Mouse (Mus musculus): Measurements from ENCODE around the gene Foxa2. TPM values are rescaled to one million over a fixed set of nuclear protein-coding genes. Genes with fewer than 3 reads are reported as not detected.

Foxa2 gene
- polyA plus RNA-seq, 1 experiment from 2014 or later, result 4.1 TPM

DNA sequence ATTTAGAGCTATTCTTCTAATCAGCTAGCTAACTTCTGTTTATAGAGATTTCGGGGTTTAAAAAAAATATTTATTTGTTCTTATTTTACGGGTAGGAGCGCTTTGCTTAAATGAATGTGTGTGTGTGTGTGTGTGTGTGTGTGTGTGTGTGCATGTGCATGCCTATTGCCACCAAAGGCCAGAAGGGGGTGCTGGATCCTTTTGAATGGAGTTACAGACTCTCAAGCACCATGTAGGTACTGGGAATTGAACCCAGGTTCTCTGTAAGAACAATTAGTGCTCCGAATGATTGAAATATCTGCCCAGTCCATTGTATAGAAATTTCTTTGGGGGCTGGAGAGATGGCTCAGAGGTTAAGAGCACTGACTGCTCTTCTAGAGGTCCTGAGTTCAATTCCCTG is 37.7 kb downstream of the Foxa2 start:
- no peaks in the 10 kb centered on the region for H3K36me3 ChIP-seq
- H3K9me3 ChIP-seq, result no peaks in the 10 kb centered on the region
- no peak for DNase-seq (ENCODE audit: low spot score)
- H3K4me1 ChIP-seq, result peaks cover 9% of the 10 kb centered on the region; the same call in 1 of the 2 replicates
- WGBS, result 91% methylated on average over 4 of the region's 4 CpGs
- no peaks in the 10 kb centered on the region for H3K27me3 ChIP-seq (ENCODE audit: insufficient read depth, poor library complexity, severe bottlenecking)
- no peak overlapping the region for H3K4me3 ChIP-seq
- no peak overlapping the region for H3K27ac ChIP-seq

DNA sequence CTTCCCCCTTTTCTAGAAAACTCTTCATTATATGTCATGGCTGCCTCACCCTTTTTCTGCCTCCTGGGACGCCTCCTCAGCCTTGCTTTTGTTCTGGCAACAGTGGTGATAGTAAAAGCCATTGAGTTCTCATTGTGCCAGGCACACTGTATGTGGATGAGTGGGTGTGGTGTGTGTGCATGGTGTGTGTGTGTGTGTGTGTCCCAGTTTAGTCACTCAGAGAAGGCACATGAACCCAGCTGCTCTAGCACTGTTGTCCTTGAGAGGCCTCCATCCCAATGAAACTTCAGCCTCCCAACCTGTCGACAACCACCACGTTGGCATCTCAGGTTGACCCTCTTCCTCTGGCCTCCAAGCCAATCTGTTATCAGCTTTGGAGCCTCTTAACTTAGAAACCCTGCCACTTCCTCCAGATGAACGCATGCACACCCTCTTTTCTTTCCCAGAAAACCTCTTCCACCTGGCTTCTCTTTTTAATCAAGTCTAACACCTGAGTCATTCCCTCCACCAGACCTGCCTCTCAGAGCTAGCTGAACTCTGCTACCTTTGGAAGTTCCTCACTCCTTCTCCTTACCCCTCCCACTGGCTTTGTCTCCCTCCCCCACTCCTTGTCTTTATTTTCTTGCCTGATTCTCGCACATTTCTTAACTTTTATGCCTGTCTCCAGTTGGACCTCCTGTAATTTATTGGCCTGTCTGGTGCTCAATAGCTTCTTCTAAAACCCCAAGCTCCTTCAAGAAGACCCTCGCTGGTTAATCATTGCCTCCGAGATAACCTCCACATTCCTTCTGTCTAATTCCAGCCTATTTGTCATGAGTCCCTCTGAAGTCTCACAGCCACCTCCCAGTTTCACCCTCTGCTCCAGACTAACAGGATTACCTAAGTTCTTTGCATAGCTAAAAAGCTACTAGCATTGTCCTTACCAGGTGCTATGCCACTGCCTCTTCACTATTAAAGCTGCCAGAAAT is 41.9 kb downstream of the Foxa2 start:
- 32% methylated on average over 7 of the region's 7 CpGs for WGBS
- no peaks in the 10 kb centered on the region for H3K27me3 ChIP-seq (ENCODE audit: insufficient read depth, poor library complexity, severe bottlenecking)
- no peak for DNase-seq (ENCODE audit: low spot score)

DNA sequence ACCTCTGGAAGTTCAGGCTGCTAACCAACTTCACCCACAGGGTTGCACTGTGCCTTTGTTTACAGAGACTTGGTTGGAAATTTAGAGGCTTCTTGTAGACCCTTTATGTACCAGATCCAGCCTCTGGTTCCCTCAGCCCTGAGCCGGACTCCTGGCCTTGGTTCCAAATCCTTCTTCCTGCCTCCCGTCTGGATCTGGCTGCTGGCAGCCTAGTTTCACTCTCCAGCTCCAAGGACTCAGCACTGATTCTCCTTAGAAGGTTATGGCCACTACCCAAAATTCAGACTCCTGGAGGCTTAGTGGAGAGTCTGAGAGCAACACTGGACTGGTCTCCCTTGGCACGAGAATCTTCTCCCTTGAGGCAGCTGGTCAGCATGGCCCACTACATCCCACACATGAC is 43.3 kb downstream of the Foxa2 start:
- no peak for DNase-seq (ENCODE audit: low spot score)
- Histone ChIP-seq H3K4me1 (peaks cover 9% of the 10 kb centered on the region; the same call in 1 of the 2 replicates), H3K4me3 (no peak overlapping the region), H3K9me3 (no peaks in the 10 kb centered on the region), H3K27me3 (ENCODE audit: insufficient read depth, poor library complexity, severe bottlenecking) (no peaks in the 10 kb centered on the region), H3K36me3 (no peaks in the 10 kb centered on the region), H3K27ac (no peak overlapping the region)
- WGBS, result 86% methylated on average over 3 of the region's 3 CpGs

More for the DNA sequence above, 41.9 kb downstream of the Foxa2 start:
- H3K27ac ChIP-seq, result no peak overlapping the region
- no peak overlapping the region for H3K4me3 ChIP-seq
- no peaks in the 10 kb centered on the region for H3K36me3 ChIP-seq
- no peaks in the 10 kb centered on the region for H3K9me3 ChIP-seq
- H3K4me1 ChIP-seq, result peaks cover 9% of the 10 kb centered on the region; the same call in 1 of the 2 replicates

DNA sequence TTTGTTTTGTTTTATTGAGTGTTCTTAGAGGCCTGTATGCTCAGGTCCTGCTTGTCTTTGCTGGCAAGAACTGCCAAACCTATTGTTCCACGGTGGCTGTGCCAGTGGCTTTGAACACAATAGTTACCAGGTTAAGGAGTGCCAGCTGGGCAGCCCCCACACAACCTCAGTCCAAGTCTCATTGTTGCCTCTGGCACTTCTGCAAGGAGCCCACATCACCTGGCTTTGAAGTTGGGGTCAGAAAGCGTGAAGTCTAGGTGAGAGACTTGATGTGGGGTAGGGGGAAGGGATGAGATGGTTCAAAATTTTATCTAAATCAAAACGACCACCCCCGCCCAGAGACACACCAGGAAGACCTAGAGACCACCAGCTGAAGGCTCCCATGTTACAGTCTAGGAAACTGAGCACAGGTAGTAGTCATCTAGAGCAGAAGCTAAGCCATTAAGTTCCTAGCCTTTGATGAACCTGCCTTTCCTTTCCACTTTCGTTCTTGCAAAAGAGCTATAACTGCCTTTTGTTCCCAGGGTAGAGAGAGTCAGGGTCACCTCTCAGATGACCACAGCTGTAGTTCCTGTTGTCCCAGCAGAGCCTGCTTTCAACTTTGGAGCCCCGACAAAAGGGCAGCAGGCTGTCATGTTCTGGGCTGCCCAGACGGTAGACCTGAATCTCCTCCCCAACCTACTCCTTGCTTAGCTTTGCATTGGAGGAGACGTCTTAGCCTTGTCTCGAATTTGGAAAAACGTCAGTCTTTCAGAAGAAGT is 48.4 kb downstream of the Foxa2 start:
- H3K4me1 ChIP-seq, result no peaks in the 10 kb centered on the region
- 72% methylated on average over 10 of the region's 10 CpGs for WGBS
- H3K27ac ChIP-seq, result no peak overlapping the region
- H3K4me3 ChIP-seq, result no peak overlapping the region
- no peak for DNase-seq (ENCODE audit: low spot score)
- H3K27me3 ChIP-seq (ENCODE audit: insufficient read depth, poor library complexity, severe bottlenecking), result no peaks in the 10 kb centered on the region
- H3K9me3 ChIP-seq, result no peaks in the 10 kb centered on the region
- H3K36me3 ChIP-seq, result no peaks in the 10 kb centered on the region

DNA sequence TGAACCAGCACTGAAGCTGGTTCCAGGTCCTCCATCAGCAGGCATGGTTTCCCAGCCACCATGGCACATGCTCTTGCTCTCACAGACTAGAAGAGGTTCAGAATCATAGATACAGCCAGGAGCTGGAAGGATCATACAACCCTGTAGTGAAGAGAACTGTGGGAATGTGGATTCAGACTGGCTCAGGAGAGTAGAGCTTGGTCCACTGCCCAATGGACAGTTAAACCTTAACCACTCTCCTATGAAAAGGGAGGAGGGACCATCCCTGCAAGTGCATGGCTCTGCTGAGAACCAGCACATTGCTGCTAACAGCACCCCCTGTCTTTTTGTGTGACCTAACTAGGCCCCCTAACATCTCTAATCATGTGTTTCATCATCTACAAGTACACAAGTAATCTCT is 50.0 kb downstream of the Foxa2 start:
- Histone ChIP-seq H3K36me3 (no peaks in the 10 kb centered on the region), H3K9me3 (no peaks in the 10 kb centered on the region), H3K27ac (no peak overlapping the region), H3K4me3 (no peak overlapping the region), H3K27me3 (ENCODE audit: insufficient read depth, poor library complexity, severe bottlenecking) (no peaks in the 10 kb centered on the region), H3K4me1 (no peaks in the 10 kb centered on the region)
- DNase-seq (ENCODE audit: low spot score), result no peak

DNA sequence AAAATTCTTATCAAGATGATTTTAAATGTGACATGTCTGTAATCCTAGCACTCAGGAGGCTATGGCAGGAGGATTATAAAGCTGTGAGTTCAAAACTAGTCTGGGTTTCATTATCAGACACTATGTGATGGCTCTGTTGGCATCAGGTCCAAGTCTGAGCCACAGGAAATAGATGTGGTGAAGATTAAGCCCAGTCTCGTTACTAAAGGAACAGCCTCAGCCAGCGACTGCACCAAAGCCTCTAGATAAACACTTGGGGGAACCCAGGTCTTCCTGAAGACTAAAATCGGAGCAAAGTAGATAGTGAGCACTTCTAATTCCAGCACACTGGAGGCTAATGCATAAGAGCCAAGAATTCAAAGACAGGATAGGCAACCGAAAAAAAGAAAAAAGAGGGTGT is 52.9 kb downstream of the Foxa2 start:
- no peaks in the 10 kb centered on the region for H3K4me1 ChIP-seq
- no peaks in the 10 kb centered on the region for H3K9me3 ChIP-seq
- no peak overlapping the region for H3K27ac ChIP-seq
- WGBS, result 40% methylated on average over 4 of the region's 4 CpGs
- H3K36me3 ChIP-seq, result no peaks in the 10 kb centered on the region
- no peak overlapping the region for H3K4me3 ChIP-seq
- no peak for DNase-seq (ENCODE audit: low spot score)
- H3K27me3 ChIP-seq (ENCODE audit: insufficient read depth, poor library complexity, severe bottlenecking), result no peaks in the 10 kb centered on the region

DNA sequence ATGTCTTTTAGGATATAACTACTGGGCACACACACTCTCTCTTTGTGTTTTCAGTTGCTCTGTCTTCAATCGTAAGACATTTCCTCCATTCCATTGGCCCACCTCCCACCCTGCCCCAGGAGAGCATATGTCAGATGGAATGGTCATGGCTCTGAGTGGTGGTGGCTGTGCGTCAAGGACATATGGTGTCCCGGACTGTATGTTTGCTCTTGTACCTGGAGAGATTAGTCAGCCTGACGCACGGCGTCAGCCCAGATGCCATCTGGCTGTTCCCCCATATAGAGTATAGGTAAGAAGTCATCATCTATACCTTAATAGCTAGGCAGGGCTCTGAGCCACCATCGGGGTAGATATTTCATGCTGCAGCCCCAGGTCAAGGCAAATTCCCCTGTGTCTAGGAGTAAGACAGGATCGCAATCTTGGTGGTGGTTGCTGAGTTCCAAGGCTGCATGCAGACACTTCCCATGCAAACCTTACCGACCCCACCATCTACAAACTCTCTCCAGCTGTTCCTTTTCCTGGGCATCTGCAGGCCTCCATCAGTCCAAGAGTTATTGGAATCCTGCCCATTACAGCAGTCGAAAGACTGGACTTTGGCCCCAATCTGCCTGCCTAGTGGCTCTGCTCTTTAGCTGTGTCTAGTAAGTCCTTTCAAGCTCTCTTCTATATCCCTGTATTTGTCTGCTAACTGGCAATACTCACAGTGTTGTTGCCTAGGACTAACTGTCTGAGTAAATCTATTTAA is 53.7 kb downstream of the Foxa2 start:
- Histone ChIP-seq H3K27ac (no peak overlapping the region), H3K27me3 (ENCODE audit: insufficient read depth, poor library complexity, severe bottlenecking) (no peaks in the 10 kb centered on the region), H3K4me3 (no peak overlapping the region), H3K4me1 (no peaks in the 10 kb centered on the region), H3K9me3 (no peaks in the 10 kb centered on the region), H3K36me3 (no peaks in the 10 kb centered on the region)
- WGBS, result 91% methylated on average over 10 of the region's 10 CpGs
- no peak for DNase-seq (ENCODE audit: low spot score)

Small RNAs within 50 kb of the gene (microRNA-seq; reads per million reads assigned to microRNA genes)
- not detected for gene Gm27420

Data from heart, embryonic 10.5 days (tissue).